Mouse (Mus musculus): ENCODE data around the gene Lurap1l. TPM values are rescaled to one million over a fixed set of nuclear protein-coding genes. Genes with fewer than 3 reads are reported as not detected.

Lurap1l gene
- total and polyA plus RNA-seq, 2 experiments from 2014 or later, result 2.1 to 7.5 TPM

GRCm38 (mm10) chr4:80891004-80891403, 19.4 kb upstream of the Lurap1l start:
- no peaks in the 10 kb centered on the region for H3K27me3 ChIP-seq (ENCODE audit: control insufficient read depth, insufficient read depth, low read length)
- H3K4me1 ChIP-seq (ENCODE audit: control insufficient read depth, insufficient read depth), result no peaks in the 10 kb centered on the region
- DNase-seq (ENCODE audit: low spot score), result no peak
- H3K9me3 ChIP-seq (replicated peaks; ENCODE audit: control insufficient read depth, low read length), result no peaks in the 10 kb centered on the region
- 84% methylated on average over 6 of the region's 6 CpGs for WGBS
- ATAC-seq (ENCODE audit: insufficient read depth, low read depth), result no peak
- no peak overlapping the region for H3K9ac ChIP-seq (replicated peaks; ENCODE audit: low read depth, low read length)
- no peak overlapping the region for H3K4me2 ChIP-seq (ENCODE audit: low read depth, low read length)
- no peak overlapping the region for H3K4me3 ChIP-seq (ENCODE audit: low read depth, low read length)
- H3K36me3 ChIP-seq (replicated peaks; ENCODE audit: control insufficient read depth, insufficient read depth, low read length), result no peaks in the 10 kb centered on the region
- TF ChIP-seq CTCF (IDR thresholded peaks at IDR 0.05; ENCODE audit: low read depth) (no peak), EP300 (IDR thresholded peaks at IDR 0.05; ENCODE audit: low read depth) (no peak)
- H3K27ac ChIP-seq (ENCODE audit: low read depth), result no peak overlapping the region

DNA sequence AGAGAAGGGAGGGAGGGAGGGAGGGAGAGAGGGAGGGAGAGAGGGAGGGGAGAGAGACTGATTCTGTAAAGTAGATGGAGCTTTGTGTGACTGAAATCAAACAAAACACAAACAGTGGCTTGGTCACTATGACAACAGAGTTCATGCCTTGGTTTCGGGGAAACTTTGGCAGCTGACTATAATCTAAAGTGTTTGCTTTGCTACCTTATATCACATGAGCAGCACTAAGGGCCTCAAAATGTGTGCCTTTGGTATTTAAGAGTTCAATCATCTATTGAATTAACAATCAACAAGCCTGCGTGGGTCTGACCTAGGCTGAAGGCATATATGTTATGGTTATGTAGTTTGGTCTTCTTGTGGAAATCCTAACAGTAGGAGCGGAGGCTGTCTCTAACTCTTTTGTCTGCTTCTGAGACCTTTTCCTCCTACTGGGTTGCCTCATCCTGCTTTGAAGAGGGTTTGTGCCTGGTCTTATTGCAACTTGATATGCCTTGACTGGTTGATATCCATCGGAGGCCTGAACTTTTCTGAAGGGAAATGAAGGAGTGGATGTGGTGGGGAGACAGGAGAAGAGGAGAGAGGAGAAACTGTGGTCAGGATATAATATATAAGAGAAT, 15.1 kb upstream of the Lurap1l start:
- Histone ChIP-seq H3K9me3 (replicated peaks; ENCODE audit: control insufficient read depth, low read length) (no peaks in the 10 kb centered on the region), H3K9ac (replicated peaks; ENCODE audit: low read depth, low read length) (no peak overlapping the region), H3K4me3 (ENCODE audit: low read depth, low read length) (no peak overlapping the region), H3K27ac (ENCODE audit: low read depth) (no peak overlapping the region), H3K27me3 (ENCODE audit: control insufficient read depth, insufficient read depth, low read length) (no peaks in the 10 kb centered on the region), H3K4me2 (ENCODE audit: low read depth, low read length) (no peak overlapping the region), H3K36me3 (replicated peaks; ENCODE audit: control insufficient read depth, insufficient read depth, low read length) (no peaks in the 10 kb centered on the region), H3K4me1 (ENCODE audit: control insufficient read depth, insufficient read depth) (no peaks in the 10 kb centered on the region)
- DNase-seq (ENCODE audit: low spot score), result no peak
- WGBS, result 54% methylated on average over 4 of the region's 4 CpGs
- no peak for ATAC-seq (ENCODE audit: insufficient read depth, low read depth)
- no peak for TF ChIP-seq CTCF (IDR thresholded peaks at IDR 0.05; ENCODE audit: low read depth)
- no peak for TF ChIP-seq EP300 (IDR thresholded peaks at IDR 0.05; ENCODE audit: low read depth)

DNA sequence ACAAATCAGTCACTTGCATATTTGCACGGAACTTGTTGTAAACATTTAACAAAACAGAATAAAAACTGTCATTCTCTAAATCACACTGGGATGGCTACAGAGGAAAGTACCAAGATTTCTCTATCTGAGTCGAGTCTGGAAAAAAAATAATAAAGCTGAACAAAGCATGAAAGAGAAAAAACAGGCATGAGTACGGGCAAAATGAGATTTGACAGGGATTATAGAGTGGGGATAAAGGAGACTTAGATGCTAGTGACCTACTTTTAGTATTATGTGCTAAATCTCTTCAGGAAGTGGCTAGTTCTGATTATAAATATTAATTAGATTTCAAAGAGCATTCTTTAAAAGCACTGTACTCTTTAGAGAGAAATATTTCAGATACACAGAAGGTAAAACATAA, 3.7 kb upstream of the Lurap1l start:
- H3K4me2 ChIP-seq (ENCODE audit: low read depth, low read length), result no peak overlapping the region
- TF ChIP-seq CTCF (IDR thresholded peaks at IDR 0.05; ENCODE audit: low read depth) (no peak), EP300 (IDR thresholded peaks at IDR 0.05; ENCODE audit: low read depth) (no peak)
- DNase-seq (ENCODE audit: low spot score) (no peak), ATAC-seq (ENCODE audit: insufficient read depth, low read depth) (no peak)
- H3K36me3 ChIP-seq (replicated peaks; ENCODE audit: control insufficient read depth, insufficient read depth, low read length), result no peaks in the 10 kb centered on the region
- no peak overlapping the region for H3K27ac ChIP-seq (ENCODE audit: low read depth)
- H3K9ac ChIP-seq (replicated peaks; ENCODE audit: low read depth, low read length), result no peak overlapping the region
- no peaks in the 10 kb centered on the region for H3K4me1 ChIP-seq (ENCODE audit: control insufficient read depth, insufficient read depth)
- H3K4me3 ChIP-seq (ENCODE audit: low read depth, low read length), result no peak overlapping the region
- no peaks in the 10 kb centered on the region for H3K27me3 ChIP-seq (ENCODE audit: control insufficient read depth, insufficient read depth, low read length)
- no peaks in the 10 kb centered on the region for H3K9me3 ChIP-seq (replicated peaks; ENCODE audit: control insufficient read depth, low read length)
- WGBS, result 59% methylated on average over 3 of the region's 3 CpGs

- no peaks in the 10 kb centered on the region for H3K27me3 ChIP-seq (ENCODE audit: control insufficient read depth, insufficient read depth, low read length)
- H3K9me3 ChIP-seq (replicated peaks; ENCODE audit: control insufficient read depth, low read length), result no peaks in the 10 kb centered on the region
- H3K4me3 ChIP-seq (ENCODE audit: low read depth, low read length), result no peak overlapping the region
- ATAC-seq (ENCODE audit: insufficient read depth, low read depth), result no peak
- TF ChIP-seq CTCF (IDR thresholded peaks at IDR 0.05; ENCODE audit: low read depth), result no peak
- TF ChIP-seq EP300 (IDR thresholded peaks at IDR 0.05; ENCODE audit: low read depth), result no peak
- H3K4me1 ChIP-seq (ENCODE audit: control insufficient read depth, insufficient read depth), result no peaks in the 10 kb centered on the region
- no peak overlapping the region for H3K27ac ChIP-seq (ENCODE audit: low read depth)
- H3K4me2 ChIP-seq (ENCODE audit: low read depth, low read length), result no peak overlapping the region
- H3K9ac ChIP-seq (replicated peaks; ENCODE audit: low read depth, low read length), result no peak overlapping the region
- no peaks in the 10 kb centered on the region for H3K36me3 ChIP-seq (replicated peaks; ENCODE audit: control insufficient read depth, insufficient read depth, low read length)
- 70% methylated on average over 5 of the region's 5 CpGs for WGBS
- no peak for DNase-seq (ENCODE audit: low spot score)
Observed at GRCm38 (mm10) chr4:80907973-80908372, 2.5 kb upstream of the Lurap1l start.

DNA sequence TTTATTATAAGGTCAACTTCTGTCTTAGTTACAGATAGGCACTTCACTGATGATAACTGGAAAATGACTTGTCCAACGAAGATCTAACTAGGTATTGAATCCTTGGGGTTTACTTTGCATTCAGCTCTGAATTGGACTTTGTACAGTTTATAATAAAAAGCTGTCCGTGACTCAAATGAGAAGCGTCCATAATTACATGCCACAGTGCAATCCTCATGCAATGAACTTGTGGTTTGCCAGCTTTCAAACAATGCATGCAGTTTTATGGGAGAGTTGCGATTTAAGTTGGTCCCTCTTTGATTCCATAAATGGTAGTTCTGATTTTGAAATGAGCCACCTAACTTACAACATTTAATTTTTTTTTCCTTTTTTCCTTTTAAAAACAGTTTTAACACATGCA, 1.5 kb upstream of the Lurap1l start:
- DNase-seq (ENCODE audit: low spot score) (no peak), ATAC-seq (ENCODE audit: insufficient read depth, low read depth) (no peak)

More for the DNA sequence above, 1.5 kb upstream of the Lurap1l start:
- 78% methylated on average over 4 of the region's 4 CpGs for WGBS
- H3K27ac ChIP-seq (ENCODE audit: low read depth), result no peak overlapping the region
- H3K9ac ChIP-seq (replicated peaks; ENCODE audit: low read depth, low read length), result no peak overlapping the region
- no peak for TF ChIP-seq CTCF (IDR thresholded peaks at IDR 0.05; ENCODE audit: low read depth)
- TF ChIP-seq EP300 (IDR thresholded peaks at IDR 0.05; ENCODE audit: low read depth), result no peak
- no peaks in the 10 kb centered on the region for H3K9me3 ChIP-seq (replicated peaks; ENCODE audit: control insufficient read depth, low read length)
- no peaks in the 10 kb centered on the region for H3K36me3 ChIP-seq (replicated peaks; ENCODE audit: control insufficient read depth, insufficient read depth, low read length)
- H3K27me3 ChIP-seq (ENCODE audit: control insufficient read depth, insufficient read depth, low read length), result no peaks in the 10 kb centered on the region
- no peak overlapping the region for H3K4me2 ChIP-seq (ENCODE audit: low read depth, low read length)
- H3K4me3 ChIP-seq (ENCODE audit: low read depth, low read length), result no peak overlapping the region
- H3K4me1 ChIP-seq (ENCODE audit: control insufficient read depth, insufficient read depth), result no peaks in the 10 kb centered on the region
